Mouse (Mus musculus): Measurements from ENCODE around the gene Nusap1.
"Not testable (repeated sequence)": the region's sequence is repeated elsewhere in the genome, so short reads cannot be mapped to it uniquely, and the experiment has no call there.

Gene Nusap1

GRCm38 (mm10) chr2:119618199-119618982 is at the start of gene Nusap1, which contains the start of gene Oip5:
Gene Nusap1 (plus strand): TSS chr2:119618298.
Gene Oip5 (minus strand): TSS chr2:119618469.
- DNase-seq (ENCODE audit: low read depth), result peak; percentile 98

- DNase-seq (ENCODE audit: low read depth), result no peak
These were observed 45.6 kb upstream of the Nusap1 start for GRCm38 (mm10) chr2:119572471-119572870.

- no peak for DNase-seq (ENCODE audit: low read depth)
These were observed 36.5 kb upstream of the Nusap1 start for GRCm38 (mm10) chr2:119581571-119581970.

- DNase-seq (ENCODE audit: low read depth), result no peak
These were observed 34.7 kb upstream of the Nusap1 start for GRCm38 (mm10) chr2:119583439-119583838.

GRCm38 (mm10) chr2:119584282-119584681 is 33.8 kb upstream of the Nusap1 start:
- no peak for DNase-seq (ENCODE audit: low read depth)

- DNase-seq (ENCODE audit: low read depth), result peak; percentile 83
These were observed 30.7 kb upstream of the Nusap1 start for GRCm38 (mm10) chr2:119587383-119587782.

- peak; percentile 18 for DNase-seq (ENCODE audit: low read depth)
These were observed 26.9 kb upstream of the Nusap1 start for GRCm38 (mm10) chr2:119591247-119591646.

- DNase-seq (ENCODE audit: low read depth), result no peak
These were observed 24.4 kb upstream of the Nusap1 start for GRCm38 (mm10) chr2:119593765-119594112.

GRCm38 (mm10) chr2:119594113-119594981 is 23.8 kb upstream of the Nusap1 start:
- peak; percentile 99 for DNase-seq (ENCODE audit: low read depth)

- peak; percentile 32 for DNase-seq (ENCODE audit: low read depth)
These were observed 22.8 kb upstream of the Nusap1 start for GRCm38 (mm10) chr2:119595308-119595707.

GRCm38 (mm10) chr2:119596781-119597330 is 21.2 kb upstream of the Nusap1 start:
- DNase-seq (ENCODE audit: low read depth), result peak; percentile 15

GRCm38 (mm10) chr2:119601027-119601426 is 17.1 kb upstream of the Nusap1 start:
- no peak for DNase-seq (ENCODE audit: low read depth)

- DNase-seq (ENCODE audit: low read depth), result not testable (repeated sequence)
These were observed 16.5 kb upstream of the Nusap1 start for GRCm38 (mm10) chr2:119601575-119601974.

- DNase-seq (ENCODE audit: low read depth), result no peak
These were observed 15.6 kb upstream of the Nusap1 start for GRCm38 (mm10) chr2:119602488-119602887.

GRCm38 (mm10) chr2:119603909-119604308 is 14.2 kb upstream of the Nusap1 start:
- DNase-seq (ENCODE audit: low read depth), result no peak

- no peak for DNase-seq (ENCODE audit: low read depth)
These were observed 12.6 kb upstream of the Nusap1 start for GRCm38 (mm10) chr2:119605361-119605973.

- peak; percentile 18 for DNase-seq (ENCODE audit: low read depth)
These were observed 11.1 kb upstream of the Nusap1 start for GRCm38 (mm10) chr2:119607023-119607422.

- no peak for DNase-seq (ENCODE audit: low read depth)
These were observed 278 bp upstream of the Nusap1 start for GRCm38 (mm10) chr2:119617841-119618198.

GRCm38 (mm10) chr2:119619002-119619401 is 904 bp downstream of the Nusap1 start:
- peak; percentile 38 for DNase-seq (ENCODE audit: low read depth)

- no peak for DNase-seq (ENCODE audit: low read depth)
These were observed 3.2 kb downstream of the Nusap1 start for GRCm38 (mm10) chr2:119621302-119621701.

- peak; percentile 47 for DNase-seq (ENCODE audit: low read depth)
These were observed 18.7 kb downstream of the Nusap1 start for GRCm38 (mm10) chr2:119636781-119637180.

- DNase-seq (ENCODE audit: low read depth), result no peak
These were observed 23.3 kb downstream of the Nusap1 start for GRCm38 (mm10) chr2:119641214-119641912.
